Mouse (Mus musculus) thymus, adult 2 months (tissue): ENCODE results near the gene Spata46. TPM values are rescaled to one million over a fixed set of nuclear protein-coding genes. Genes with fewer than 3 reads are reported as not detected.

Experiments used
- DNase-seq: peaks from one replicate; pipeline ENCODE4 v3.0.0; 2021
- H3K27ac ChIP-seq: fragments of 200-500 bp; 2 replicates; pipeline ENCODE4 v1.5.1; 2012; ENCODE audit warnings: low read length, control low read depth; ENCODE audit not compliant: control insufficient read depth, insufficient read depth
- H3K27me3 ChIP-seq: fragments of 200-500 bp; 2 replicates; pipeline ENCODE4 v1.6.1; 2012; ENCODE audit warnings: mild to moderate bottlenecking, low read length, moderate library complexity, mixed read lengths; ENCODE audit not compliant: control insufficient read depth, insufficient read depth
- H3K36me3 ChIP-seq: fragments of 200-500 bp; 2 replicates; pipeline ENCODE4 v1.6.1; 2012; ENCODE audit warnings: mild to moderate bottlenecking, low read length, moderate library complexity; ENCODE audit not compliant: control insufficient read depth, insufficient read depth
- H3K4me1 ChIP-seq: fragments of 200-500 bp; replicated peaks from 2 replicates; pipeline ENCODE4 v1.6.1; 2012; ENCODE audit warnings: low read length; ENCODE audit not compliant: control insufficient read depth, insufficient read depth
- H3K4me3 ChIP-seq: fragments of 200-500 bp; 2 replicates; pipeline ENCODE4 v1.5.1; 2012; ENCODE audit warnings: mild to moderate bottlenecking, low read length, control low read depth, moderate library complexity; ENCODE audit not compliant: control insufficient read depth, insufficient read depth
- CTCF ChIP-seq: fragments of 200-500 bp; IDR thresholded peaks from 2 replicates; pipeline ENCODE4 v1.5.1; 2012; ENCODE audit warnings: mild to moderate bottlenecking, control low read depth, low read length, moderate library complexity, borderline replicate concordance; ENCODE audit not compliant: control insufficient read depth, poor library complexity, insufficient read depth; ENCODE audit errors: extremely low read depth
- POLR2A ChIP-seq: fragments of 200-500 bp; IDR thresholded peaks from 2 replicates; pipeline ENCODE4 v1.6.1; 2012; ENCODE audit warnings: mild to moderate bottlenecking, low read length, control low read depth, moderate library complexity; ENCODE audit not compliant: control insufficient read depth, poor library complexity, insufficient read depth; ENCODE audit errors: extremely low read depth
- WGBS: fragments of 180-500 bp; shearing (Covaris S2); methylation state at CpG from one replicate; pipeline ENCODE4 v1.1.7; 2018; 5-methylcytosine and 5-hydroxymethylcytosine counted together
- polyA plus RNA-seq: library from polyadenylated mRNA; depleted of rRNA; stranded (reverse); fragments of >200 nt; gene quantifications from 2 replicates; pipeline ENCODE4 v1.2.3, GENCODE M21; 2012

Gene Spata46
- polyA plus RNA-seq, 1 experiment: 0.32 TPM

- no peaks in the 10 kb centered on the region for H3K36me3 ChIP-seq
- WGBS: 90% methylated on average over 6 of the region's 6 CpGs
These were observed 23.3 kb downstream of the Spata46 start for GRCm38 (mm10) chr1:170331926-170332325.

GRCm38 (mm10) chr1:170332775-170333174, 24.2 kb downstream of the Spata46 start:
- no peaks in the 10 kb centered on the region for H3K36me3 ChIP-seq
- H3K27ac ChIP-seq: no peak overlapping the region
- H3K4me3 ChIP-seq: no peak overlapping the region
- H3K27me3 ChIP-seq: no peaks in the 10 kb centered on the region
- H3K4me1 ChIP-seq: no peaks in the 10 kb centered on the region
- no peak for DNase-seq
- TF ChIP-seq CTCF (no peak), POLR2A (no peak)
- WGBS: 90% methylated on average over 4 of the region's 4 CpGs

More at GRCm38 (mm10) chr1:170331926-170332325, 23.3 kb downstream of the Spata46 start:
- DNase-seq: no peak
- no peaks in the 10 kb centered on the region for H3K27me3 ChIP-seq
- H3K4me1 ChIP-seq: no peaks in the 10 kb centered on the region
- TF ChIP-seq POLR2A (no peak), CTCF (no peak)
- no peak overlapping the region for H3K4me3 ChIP-seq
- H3K27ac ChIP-seq: no peak overlapping the region

- Histone ChIP-seq H3K4me1 (no peaks in the 10 kb centered on the region), H3K36me3 (no peaks in the 10 kb centered on the region), H3K4me3 (no peak overlapping the region), H3K27me3 (no peaks in the 10 kb centered on the region), H3K27ac (no peak overlapping the region)
- DNase-seq: no peak
- TF ChIP-seq POLR2A: no peak
- TF ChIP-seq CTCF: no peak
- 58% methylated on average over 3 of the region's 3 CpGs for WGBS
These were observed 31.3 kb downstream of the Spata46 start for GRCm38 (mm10) chr1:170339943-170340342.

- Histone ChIP-seq H3K27ac (no peak overlapping the region), H3K36me3 (no peaks in the 10 kb centered on the region), H3K27me3 (no peaks in the 10 kb centered on the region), H3K4me1 (no peaks in the 10 kb centered on the region), H3K4me3 (no peak overlapping the region)
- TF ChIP-seq CTCF (no peak), POLR2A (no peak)
- 95% methylated on average over 8 of the region's 8 CpGs for WGBS
- DNase-seq: no peak
These were observed 34.5 kb downstream of the Spata46 start for GRCm38 (mm10) chr1:170343081-170343480.

- H3K4me1 ChIP-seq: no peaks in the 10 kb centered on the region
- no peak overlapping the region for H3K4me3 ChIP-seq
- H3K27ac ChIP-seq: no peak overlapping the region
- H3K36me3 ChIP-seq: no peaks in the 10 kb centered on the region
- TF ChIP-seq CTCF (no peak), POLR2A (no peak)
- WGBS: 98% methylated on average over 4 of the region's 4 CpGs
- DNase-seq: no peak
- no peaks in the 10 kb centered on the region for H3K27me3 ChIP-seq
These were observed 35.3 kb downstream of the Spata46 start for GRCm38 (mm10) chr1:170343906-170344305.

- 91% methylated on average over 3 of the region's 3 CpGs for WGBS
- no peak for DNase-seq
- Histone ChIP-seq H3K27ac (no peak overlapping the region), H3K4me3 (no peak overlapping the region), H3K36me3 (no peaks in the 10 kb centered on the region), H3K4me1 (no peaks in the 10 kb centered on the region), H3K27me3 (no peaks in the 10 kb centered on the region)
- TF ChIP-seq CTCF (no peak), POLR2A (no peak)
These were observed 37.7 kb downstream of the Spata46 start for GRCm38 (mm10) chr1:170346266-170346665.

- TF ChIP-seq CTCF (no peak), POLR2A (no peak)
- no peak for DNase-seq
- Histone ChIP-seq H3K4me3 (no peak overlapping the region), H3K36me3 (no peaks in the 10 kb centered on the region), H3K27ac (no peak overlapping the region), H3K4me1 (no peaks in the 10 kb centered on the region), H3K27me3 (no peaks in the 10 kb centered on the region)
These were observed 42.5 kb downstream of the Spata46 start for GRCm38 (mm10) chr1:170351080-170351479.

GRCm38 (mm10) chr1:170353335-170353734, 44.7 kb downstream of the Spata46 start:
- no peaks in the 10 kb centered on the region for H3K36me3 ChIP-seq
- WGBS: 81% methylated on average over 3 of the region's 3 CpGs
- no peak overlapping the region for H3K27ac ChIP-seq
- no peak for DNase-seq
- H3K4me3 ChIP-seq: no peak overlapping the region
- no peak for TF ChIP-seq POLR2A
- TF ChIP-seq CTCF: no peak
- H3K27me3 ChIP-seq: no peaks in the 10 kb centered on the region
- H3K4me1 ChIP-seq: no peaks in the 10 kb centered on the region
